Mouse (Mus musculus): ENCODE data around the gene Dock10. TPM values are rescaled to one million over a fixed set of nuclear protein-coding genes. Genes with fewer than 3 reads are reported as not detected.

Dock10 gene
- polyA plus RNA-seq, 1 experiment: 83.1 TPM

DNA sequence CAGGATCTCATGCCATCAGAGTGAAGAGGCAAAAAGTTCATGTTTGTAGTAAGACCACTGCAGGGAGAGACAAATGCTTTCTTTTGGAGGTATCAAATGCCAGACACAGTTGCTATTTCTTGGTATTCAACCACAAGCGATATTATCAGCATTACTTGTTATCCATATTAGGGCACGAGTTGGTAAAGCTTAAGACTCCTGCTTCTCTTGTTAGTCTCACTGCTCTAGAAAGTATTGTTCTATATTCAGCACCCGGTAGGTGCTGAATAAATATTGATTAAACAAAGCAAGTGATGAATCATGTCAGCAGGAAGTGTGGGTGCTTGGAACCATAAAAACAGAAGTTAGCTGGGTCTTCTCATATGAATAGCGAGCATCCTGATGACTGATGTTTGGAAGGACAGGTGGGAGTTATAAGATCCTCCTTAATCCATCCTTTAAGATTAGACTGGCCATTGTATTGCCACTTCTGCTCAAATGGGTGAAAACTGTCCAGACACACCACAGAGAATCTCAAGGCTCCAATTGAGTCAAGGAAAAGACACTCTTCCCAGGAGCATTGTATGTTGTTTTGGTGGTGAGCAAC, 114.4 kb downstream of the Dock10 start:
- no peak overlapping the region for H3K27ac ChIP-seq (ENCODE audit: insufficient read depth, low read depth, low read length)
- TF ChIP-seq CTCF (IDR thresholded peaks at IDR 0.05; ENCODE audit: low read depth, low read length) (no peak), POLR2A (IDR thresholded peaks at IDR 0.05; ENCODE audit: borderline replicate concordance, low read depth, low read length) (no peak)
- no peak overlapping the region for H3K4me3 ChIP-seq (ENCODE audit: insufficient read depth, low read length)
- H3K4me1 ChIP-seq (ENCODE audit: control insufficient read depth, insufficient read depth, low read length): peaks cover 46% of the 10 kb centered on the region

DNA sequence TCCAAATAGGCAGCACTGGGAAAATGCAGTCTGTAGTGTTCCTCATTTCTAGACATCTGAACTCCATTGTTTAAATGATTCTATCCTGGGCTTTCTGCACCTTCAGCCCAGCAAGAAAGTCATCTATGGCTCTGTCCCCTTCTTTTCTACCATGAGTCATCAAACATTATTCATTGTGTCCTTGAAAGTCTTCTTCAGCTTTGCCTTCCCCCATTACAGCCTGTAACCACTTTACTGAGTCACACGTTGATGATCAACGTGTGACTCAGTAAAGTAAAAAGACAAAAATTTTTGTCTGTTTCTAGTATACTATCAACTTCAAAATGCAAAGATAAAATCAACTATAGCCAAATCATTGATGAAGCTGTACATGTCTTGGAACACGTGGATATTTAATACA, 116.5 kb downstream of the Dock10 start:
- H3K27ac ChIP-seq (ENCODE audit: insufficient read depth, low read depth, low read length): peak overlapping the region; percentile 46
- H3K4me3 ChIP-seq (ENCODE audit: insufficient read depth, low read length): no peak overlapping the region
- TF ChIP-seq CTCF (IDR thresholded peaks at IDR 0.05; ENCODE audit: low read depth, low read length) (no peak), POLR2A (IDR thresholded peaks at IDR 0.05; ENCODE audit: borderline replicate concordance, low read depth, low read length) (no peak)
- peaks cover 50% of the 10 kb centered on the region for H3K4me1 ChIP-seq (ENCODE audit: control insufficient read depth, insufficient read depth, low read length)

DNA sequence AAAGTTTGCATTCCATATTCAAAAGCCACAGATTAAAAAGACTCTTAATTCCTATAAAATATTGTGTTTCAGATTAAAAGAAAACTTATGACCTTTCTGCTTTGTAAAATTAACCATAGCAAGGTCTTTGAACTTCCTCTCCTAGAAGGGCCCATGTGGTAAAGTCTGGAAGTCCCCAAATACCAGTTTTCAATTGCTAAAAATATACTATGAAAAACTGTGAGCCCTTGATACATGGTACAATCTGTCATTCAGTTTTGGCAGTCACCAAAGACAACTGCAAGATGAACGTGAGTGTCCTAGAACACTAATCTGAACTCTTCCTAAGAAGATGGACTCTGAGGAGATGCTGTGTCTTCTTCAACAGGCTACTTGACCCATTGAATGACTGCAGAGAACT, 117.0 kb downstream of the Dock10 start:
- H3K4me1 ChIP-seq (ENCODE audit: control insufficient read depth, insufficient read depth, low read length): peaks cover 48% of the 10 kb centered on the region
- H3K27ac ChIP-seq (ENCODE audit: insufficient read depth, low read depth, low read length): peak overlapping the region; percentile 20
- H3K4me3 ChIP-seq (ENCODE audit: insufficient read depth, low read length): no peak overlapping the region
- TF ChIP-seq CTCF (IDR thresholded peaks at IDR 0.05; ENCODE audit: low read depth, low read length) (no peak), POLR2A (IDR thresholded peaks at IDR 0.05; ENCODE audit: borderline replicate concordance, low read depth, low read length) (no peak)

DNA sequence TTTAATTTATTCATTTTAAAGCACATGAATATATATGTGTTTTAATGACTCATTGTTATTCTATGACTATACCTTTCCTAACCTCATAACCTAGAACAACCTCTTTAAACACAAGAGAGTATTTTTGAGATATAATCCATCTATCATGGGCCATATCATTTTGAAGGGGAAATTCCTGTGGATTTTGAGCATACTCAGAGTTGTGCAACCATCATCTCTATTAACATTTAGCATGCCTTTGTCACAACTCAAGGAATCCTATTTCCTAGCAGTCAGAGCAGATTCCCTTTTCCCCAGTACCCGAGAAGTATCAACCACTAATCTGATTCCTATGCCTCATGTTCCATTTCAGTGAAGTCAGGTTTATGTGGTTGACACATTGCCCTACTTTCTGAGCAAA, 118.8 kb downstream of the Dock10 start:
- Histone ChIP-seq H3K4me1 (ENCODE audit: control insufficient read depth, insufficient read depth, low read length) (peaks cover 59% of the 10 kb centered on the region), H3K27ac (ENCODE audit: insufficient read depth, low read depth, low read length) (no peak overlapping the region), H3K4me3 (ENCODE audit: insufficient read depth, low read length) (no peak overlapping the region)
- TF ChIP-seq POLR2A (IDR thresholded peaks at IDR 0.05; ENCODE audit: borderline replicate concordance, low read depth, low read length) (no peak), CTCF (IDR thresholded peaks at IDR 0.05; ENCODE audit: low read depth, low read length) (no peak)

DNA sequence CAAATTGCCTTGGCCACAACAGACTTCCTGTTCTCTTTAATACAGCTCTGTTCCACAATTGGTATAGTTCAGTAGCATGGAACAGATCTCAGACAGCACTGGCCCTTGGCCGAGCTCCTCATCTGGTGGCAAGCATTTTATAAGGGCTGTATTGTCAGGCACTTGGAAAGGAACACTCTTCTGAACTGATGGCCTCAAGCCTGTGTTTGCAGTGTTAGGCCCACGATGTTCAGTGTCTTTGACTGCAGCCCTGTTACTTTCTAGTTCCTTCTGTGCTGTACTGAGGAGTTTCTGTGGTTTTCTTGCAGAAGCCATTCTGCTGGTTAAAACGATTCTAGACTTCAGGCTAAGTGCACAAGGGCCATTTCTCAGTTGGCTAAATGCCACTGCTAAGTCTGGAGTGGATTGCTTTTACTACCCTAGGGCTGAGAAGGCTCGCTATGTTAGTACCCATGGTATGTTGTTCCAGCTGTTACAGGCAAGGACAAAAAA, 121.1 kb downstream of the Dock10 start:
- TF ChIP-seq CTCF (IDR thresholded peaks at IDR 0.05; ENCODE audit: low read depth, low read length) (no peak), POLR2A (IDR thresholded peaks at IDR 0.05; ENCODE audit: borderline replicate concordance, low read depth, low read length) (no peak)
- Histone ChIP-seq H3K4me1 (ENCODE audit: control insufficient read depth, insufficient read depth, low read length) (peaks cover 48% of the 10 kb centered on the region), H3K4me3 (ENCODE audit: insufficient read depth, low read length) (no peak overlapping the region), H3K27ac (ENCODE audit: insufficient read depth, low read depth, low read length) (peak overlapping the region; percentile 91)

DNA sequence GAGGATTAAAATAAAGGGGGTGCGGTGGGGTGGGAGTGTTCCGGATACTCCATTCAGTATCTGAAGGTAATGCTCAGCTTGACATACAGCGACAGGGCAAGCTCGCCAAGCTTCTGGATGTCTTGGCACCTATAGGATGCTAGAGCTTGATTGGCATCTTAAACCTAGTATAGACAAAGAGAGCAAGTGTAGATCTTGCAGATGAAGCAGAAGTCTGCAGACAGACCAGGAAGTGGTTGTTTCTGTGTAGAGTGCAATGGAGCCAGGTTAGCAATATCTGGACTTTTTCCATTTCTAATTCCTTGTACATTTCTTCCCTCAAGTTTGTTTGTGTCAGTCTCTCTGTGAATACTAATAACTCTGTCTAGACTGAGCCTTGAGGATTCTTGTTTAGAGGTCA, 122.5 kb downstream of the Dock10 start:
- peak overlapping the region; percentile 91 for H3K27ac ChIP-seq (ENCODE audit: insufficient read depth, low read depth, low read length)
- peaks cover 46% of the 10 kb centered on the region for H3K4me1 ChIP-seq (ENCODE audit: control insufficient read depth, insufficient read depth, low read length)
- no peak for TF ChIP-seq CTCF (IDR thresholded peaks at IDR 0.05; ENCODE audit: low read depth, low read length)
- no peak for TF ChIP-seq POLR2A (IDR thresholded peaks at IDR 0.05; ENCODE audit: borderline replicate concordance, low read depth, low read length)

DNA sequence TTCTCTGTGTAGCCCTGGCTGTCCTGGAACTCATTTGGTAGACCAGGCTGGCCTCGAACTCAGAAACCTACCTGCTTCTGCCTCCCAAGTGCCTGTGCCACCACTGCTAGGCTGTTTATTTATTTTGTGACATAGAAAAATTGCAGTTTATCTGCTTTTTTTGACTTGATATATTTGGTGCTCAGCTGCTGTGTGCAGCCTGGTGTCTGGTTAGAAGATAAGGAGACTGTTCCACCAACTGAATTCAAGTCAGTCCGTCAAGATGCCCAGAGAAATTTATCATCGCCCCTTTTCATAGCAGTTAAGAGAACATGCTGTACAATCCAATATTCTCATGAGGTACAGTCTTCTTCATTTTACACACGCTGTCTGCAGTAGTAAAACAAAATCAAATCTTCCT, 124.8 kb downstream of the Dock10 start:
- TF ChIP-seq POLR2A (IDR thresholded peaks at IDR 0.05; ENCODE audit: borderline replicate concordance, low read depth, low read length) (no peak), CTCF (IDR thresholded peaks at IDR 0.05; ENCODE audit: low read depth, low read length) (no peak)
- Histone ChIP-seq H3K27ac (ENCODE audit: insufficient read depth, low read depth, low read length) (no peak overlapping the region), H3K4me3 (ENCODE audit: insufficient read depth, low read length) (no peak overlapping the region), H3K4me1 (ENCODE audit: control insufficient read depth, insufficient read depth, low read length) (peaks cover 47% of the 10 kb centered on the region)

More for the DNA sequence above, 122.5 kb downstream of the Dock10 start:
- H3K4me3 ChIP-seq (ENCODE audit: insufficient read depth, low read length): no peak overlapping the region

DNA sequence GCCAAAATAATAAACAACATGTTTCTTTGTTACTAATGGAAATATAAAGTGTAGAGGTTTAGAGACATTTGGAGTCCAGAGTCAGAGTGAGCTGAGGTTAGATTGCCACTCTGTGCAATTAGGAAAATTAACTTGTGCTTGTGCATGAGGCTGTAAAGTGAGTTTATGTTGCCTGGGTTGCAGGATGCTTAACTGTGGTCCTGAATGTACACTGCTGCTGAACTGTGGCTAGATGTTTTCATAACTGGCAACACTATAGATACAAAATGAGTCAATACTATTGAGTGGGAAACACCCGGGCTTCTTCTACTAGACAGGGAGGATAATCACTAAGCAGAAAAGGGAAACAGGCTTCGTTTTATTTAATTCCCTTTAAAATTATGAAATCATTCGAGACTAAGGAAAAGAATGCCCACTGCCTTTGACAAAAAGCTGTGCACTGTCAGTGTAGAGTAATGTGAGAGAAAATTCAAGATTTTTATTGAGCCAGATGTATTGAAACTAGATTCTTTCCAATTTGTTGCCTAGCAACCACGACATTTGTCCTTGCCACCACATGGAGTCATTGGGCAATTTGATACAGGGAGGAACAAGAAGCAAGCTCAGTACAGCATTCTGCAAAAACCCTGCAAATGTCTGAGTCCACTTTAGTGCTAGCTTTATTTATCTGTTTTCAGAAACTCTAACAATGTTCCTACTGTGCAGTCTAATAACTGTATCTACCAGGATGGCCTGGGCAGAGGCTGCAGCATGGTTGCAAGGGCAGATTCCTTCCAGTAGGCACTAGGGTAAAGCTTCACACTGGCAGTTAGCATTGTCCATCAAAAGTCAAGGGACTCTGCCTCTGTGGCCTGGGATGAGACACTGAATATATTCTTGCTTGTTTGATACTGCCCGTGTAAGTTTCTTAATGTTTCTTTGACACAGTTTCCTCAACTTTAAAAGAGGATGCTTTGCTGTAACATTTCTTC, 127.9 kb downstream of the Dock10 start:
- Histone ChIP-seq H3K27ac (ENCODE audit: insufficient read depth, low read depth, low read length) (peak overlapping the region; percentile 54), H3K4me1 (ENCODE audit: control insufficient read depth, insufficient read depth, low read length) (peaks cover 39% of the 10 kb centered on the region), H3K4me3 (ENCODE audit: insufficient read depth, low read length) (no peak overlapping the region)
- TF ChIP-seq CTCF (IDR thresholded peaks at IDR 0.05; ENCODE audit: low read depth, low read length): no peak
- no peak for TF ChIP-seq POLR2A (IDR thresholded peaks at IDR 0.05; ENCODE audit: borderline replicate concordance, low read depth, low read length)

DNA sequence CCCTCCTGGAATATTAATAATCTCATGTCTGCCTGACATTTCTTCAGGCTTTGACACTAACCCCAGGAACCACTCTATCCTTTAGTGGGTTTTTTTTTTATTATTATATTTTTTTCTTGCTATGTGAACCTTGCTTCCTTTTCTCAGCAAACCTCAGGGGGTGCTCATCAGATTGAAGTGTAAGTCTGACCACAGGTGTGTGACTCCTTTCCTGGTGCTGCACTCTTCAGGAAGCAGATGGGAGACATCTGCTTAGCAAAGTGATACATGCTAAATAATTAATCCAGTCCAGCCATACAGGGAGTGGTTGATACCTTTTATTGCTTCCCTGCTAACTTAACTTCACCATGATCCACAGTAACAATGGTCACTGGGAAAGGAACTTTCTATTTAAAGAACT, 130.3 kb downstream of the Dock10 start:
- TF ChIP-seq POLR2A (IDR thresholded peaks at IDR 0.05; ENCODE audit: borderline replicate concordance, low read depth, low read length) (no peak), CTCF (IDR thresholded peaks at IDR 0.05; ENCODE audit: low read depth, low read length) (no peak)
- no peak overlapping the region for H3K4me3 ChIP-seq (ENCODE audit: insufficient read depth, low read length)
- H3K27ac ChIP-seq (ENCODE audit: insufficient read depth, low read depth, low read length): peak overlapping the region; percentile 32; the same call in 1 of the 2 replicates
- H3K4me1 ChIP-seq (ENCODE audit: control insufficient read depth, insufficient read depth, low read length): peaks cover 27% of the 10 kb centered on the region

DNA sequence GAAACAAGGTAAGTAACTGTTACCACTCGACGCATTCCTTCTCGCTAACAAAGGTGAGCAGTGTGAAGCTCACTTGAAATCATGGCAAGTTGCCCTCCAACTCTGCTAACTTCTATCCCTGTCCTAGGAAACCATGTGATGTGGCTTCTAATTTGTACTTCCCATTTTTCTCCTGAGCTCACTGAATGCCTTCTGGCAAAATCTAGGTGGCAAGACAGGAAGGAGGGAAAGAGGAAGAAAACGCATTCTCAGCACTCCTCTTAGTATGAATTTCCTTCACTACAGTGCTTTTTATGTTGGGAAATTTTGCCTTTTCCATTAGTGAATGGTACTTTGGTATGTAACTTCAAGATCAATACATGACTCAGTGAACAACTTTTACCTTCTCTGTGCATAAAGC, 131.5 kb downstream of the Dock10 start:
- H3K4me1 ChIP-seq (ENCODE audit: control insufficient read depth, insufficient read depth, low read length): peaks cover 29% of the 10 kb centered on the region
- no peak overlapping the region for H3K4me3 ChIP-seq (ENCODE audit: insufficient read depth, low read length)
- TF ChIP-seq POLR2A (IDR thresholded peaks at IDR 0.05; ENCODE audit: borderline replicate concordance, low read depth, low read length) (no peak), CTCF (IDR thresholded peaks at IDR 0.05; ENCODE audit: low read depth, low read length) (no peak)
- peak overlapping the region; percentile 71 for H3K27ac ChIP-seq (ENCODE audit: insufficient read depth, low read depth, low read length)

Data from bone marrow macrophage, adult 2 months (primary cell).